ENCODE assay signal across 25 mouse cellular contexts in genomic region chr10:90965671-90966315, GRCm38 (mm10).
A peak's percentile ranks its signal among the peaks of the same experiment; 100 is the strongest.
DNase-seq lines count a peak whose midpoint lies in the region; ATAC-seq and TF ChIP-seq lines count a peak whose summit lies in the region.
"Had no signal": no experiment of that assay in that cellular context is flagged by ENCODE, and none has a peak within 500 bp of the region (broad histone marks: within the 10 kb centered on the region; RNA-seq: fewer than 3 reads in every experiment).

No protein-coding gene starts in this region.

- H3K4me1 ChIP-seq in embryonic fibroblast, embryonic 13.5 days (ENCODE audit: control insufficient read depth, insufficient read depth, low read length): peaks cover 18% of the 10 kb centered on the region

- no peak for TF ChIP-seq POLR2A in embryonic fibroblast, embryonic 13.5 days (IDR thresholded peaks at IDR 0.05; ENCODE audit: low read depth, low read length)

- DNase-seq in adrenal gland, adult (ENCODE audit: inconsistent age in 2 of 2, low spot score in 1 of 2): peak; percentile 6 to 38
- DNase-seq in adrenal gland, postnatal 10 days: no peak
- peak; percentile 13 for DNase-seq in kidney, adult 9 months
- DNase-seq in kidney, postnatal 4 days: no peak
- DNase-seq in NIH3T3 (ENCODE audit: low read depth): peak; percentile 69
- DNase-seq in ovary, postnatal 14 days (ENCODE audit: low spot score): no peak
- DNase-seq: cerebellum, adult 2 months; embryo, embryonic 11 days; gastrocnemius, postnatal 14 days; heart, adult 18-20 months; kidney, adult 2 months; kidney, postnatal 10 days; liver, embryonic 13.5 days; lung, adult 2 months; lung, postnatal 14 days; thymus, postnatal 25 days had no signal

- H3K27ac ChIP-seq in embryonic fibroblast, embryonic 13.5 days (ENCODE audit: insufficient read depth, low read length): peak overlapping the region; percentile 87
- H3K27ac ChIP-seq: embryonic facial prominence, embryonic 15.5 days; forebrain, embryonic 15.5 days; heart, embryonic 13.5 days; hindbrain, embryonic 12.5 days; liver, embryonic 13.5 days; midbrain, embryonic 12.5 days; neural tube, embryonic 12.5 days had no signal

- TF ChIP-seq CTCF in embryonic fibroblast, embryonic 13.5 days (IDR thresholded peaks at IDR 0.05; ENCODE audit: borderline replicate concordance, insufficient read depth, low read length): no peak

- no peak for ATAC-seq in cerebellum, adult (ENCODE audit: insufficient number of reproducible peaks, low FRiP score, low TSS enrichment)
- ATAC-seq: inflammation-experienced regulatory T-cells, adult 6 months had no signal

- no peak overlapping the region for H3K4me3 ChIP-seq in embryonic fibroblast, embryonic 13.5 days (ENCODE audit: insufficient read depth, low read length)
- H3K4me3 ChIP-seq: embryonic facial prominence, embryonic 15.5 days; forebrain, embryonic 15.5 days; heart, embryonic 13.5 days; hindbrain, embryonic 12.5 days; liver, embryonic 13.5 days; midbrain, embryonic 12.5 days; neural tube, embryonic 12.5 days had no signal

Comparison
In these comparisons a context has a peak if more than half of its experiments do, and no peak if none do; other contexts are left out.
1. DNase-seq: peak in adrenal gland, adult (2 of 2), kidney, adult 9 months (single experiment) and NIH3T3 (single experiment); none in adrenal gland, postnatal 10 days (single experiment), kidney, postnatal 4 days (0 of 2) and ovary, postnatal 14 days (single experiment).